Mouse (Mus musculus) forebrain, embryonic 16.5 days (tissue): ENCODE data around the gene Olfr867. TPM values are rescaled to one million over a fixed set of nuclear protein-coding genes. Genes with fewer than 3 reads are reported as not detected.

Experiments
- ATAC-seq: fragments of 200-750 bp; cut with Nextera tagmentation; 2 replicates; pipeline ENCODE4 v1.8.0; 2017; ENCODE audit warnings: mild to moderate bottlenecking, moderate library complexity
- H3K27ac ChIP-seq: fragments of 300-500 bp; sonication (generic); 2 replicates; pipeline ENCODE4 v1.5.1; 2014; ENCODE audit warnings: low read length, control low read depth
- H3K27me3 ChIP-seq: fragments of 300-500 bp; sonication (generic); replicated peaks from 2 replicates; pipeline ENCODE4 v1.6.1; 2014; ENCODE audit warnings: low read length; ENCODE audit not compliant: control insufficient read depth, insufficient read depth
- H3K36me3 ChIP-seq: fragments of 300-500 bp; sonication (generic); 2 replicates; pipeline ENCODE4 v1.6.1; 2014; ENCODE audit not compliant: control insufficient read depth, insufficient read depth
- H3K4me1 ChIP-seq: fragments of 300-500 bp; sonication (generic); replicated peaks from 2 replicates; pipeline ENCODE4 v1.6.1; 2014; ENCODE audit warnings: low read length; ENCODE audit not compliant: control insufficient read depth, insufficient read depth
- H3K4me2 ChIP-seq: fragments of 300-500 bp; sonication (generic); 2 replicates; pipeline ENCODE4 v1.6.1; 2014; ENCODE audit warnings: mild to moderate bottlenecking, low read length, control low read depth
- H3K4me3 ChIP-seq: fragments of 300-500 bp; sonication (generic); replicated peaks from 2 replicates; pipeline ENCODE4 v1.5.1; 2014; ENCODE audit warnings: mild to moderate bottlenecking, low read length, control low read depth
- H3K9ac ChIP-seq: fragments of 300-500 bp; sonication (generic); replicated peaks from 2 replicates; pipeline ENCODE4 v1.6.1; 2014; ENCODE audit warnings: low read depth, low read length, control low read depth
- H3K9me3 ChIP-seq: fragments of 300-500 bp; sonication (generic); 2 replicates; pipeline ENCODE4 v1.6.1; 2016; ENCODE audit warnings: low read length; ENCODE audit not compliant: control insufficient read depth
- whole genome bisulfite sequencing: fragments of 180-500 bp; shearing (Covaris S2); extraction: QIAGEN DNeasy Blood & Tissue Kit; methylation state at CpG from one replicate; pipeline ENCODE4 v1.1.7; 2014; 5-methylcytosine and 5-hydroxymethylcytosine counted together
- microRNA-seq: library from miRNA; unstranded; fragments of <30 nt; microRNA quantifications from one replicate; pipeline ENCODE4, GENCODE M21; 2017
- polyA plus RNA-seq: library from polyadenylated mRNA; unstranded; fragments of >200 nt; fragmentation: Nextera tagmentation; extraction: Ambion mirVana; gene quantifications from 2 replicates; pipeline ENCODE4 v1.2.1, GENCODE M21; 2015

The Olfr867 gene
- not detected in 2 replicates for polyA plus RNA-seq

DNA sequence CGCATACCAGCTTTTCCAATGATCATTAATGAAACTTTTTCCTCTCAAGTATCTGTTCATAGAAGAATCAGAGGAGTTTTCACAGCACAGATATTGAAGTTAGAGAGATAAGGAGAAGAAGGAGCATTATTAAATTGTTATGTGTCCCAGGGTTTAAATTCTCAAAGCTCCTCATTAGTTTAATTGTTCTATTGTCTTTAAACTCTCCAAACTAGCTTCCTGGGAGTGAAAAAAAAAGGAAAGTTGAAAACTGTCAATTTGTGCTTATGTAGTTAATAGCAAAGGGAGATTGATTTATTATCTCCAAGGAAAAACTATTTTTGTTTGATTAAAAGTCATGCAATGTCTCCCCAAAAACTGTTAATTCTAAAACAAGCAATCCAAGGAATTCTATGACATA is at the start of gene Olfr867:
Olfr867 (minus strand) TSS at position 101 of the 400 bp plus-strand sequence.
- no peak within 1 kb of the TSS for H3K27ac ChIP-seq
- no peaks in the 10 kb centered on the region for H3K36me3 ChIP-seq
- H3K27me3 ChIP-seq, result no peaks in the 10 kb centered on the region
- peaks cover 2% of the 10 kb centered on the region; the same call in 1 of the 2 replicates for H3K9me3 ChIP-seq
- H3K4me1 ChIP-seq, result no peaks in the 10 kb centered on the region
- no peak for ATAC-seq
- no peak within 1 kb of the TSS for H3K9ac ChIP-seq
- H3K4me3 ChIP-seq, result no peak within 1 kb of the TSS
- no peak within 1 kb of the TSS for H3K4me2 ChIP-seq
- WGBS, result 79% methylated on average over 1 of the region's 1 CpGs

DNA sequence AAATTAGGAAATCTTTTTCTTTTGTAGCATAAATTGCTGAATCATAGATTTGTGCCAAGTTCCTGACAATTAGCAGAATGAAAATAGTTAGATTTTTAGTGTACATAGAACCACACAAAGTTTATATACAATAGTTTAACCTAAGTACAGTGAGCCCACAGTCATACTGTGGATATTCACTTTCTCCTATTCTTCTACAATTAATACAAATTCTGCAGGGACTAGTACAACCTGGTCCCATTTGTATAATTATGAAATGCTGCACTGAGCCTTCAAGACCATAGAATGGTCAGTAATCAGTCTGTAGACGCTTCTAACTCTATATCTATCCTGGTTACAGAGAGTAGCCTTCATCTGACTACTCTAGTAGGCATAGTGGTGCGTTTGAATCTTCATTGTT is 41.0 kb upstream of the Olfr867 start, which contains the start of gene Olfr868:
Olfr868 (plus strand) TSS at position 301 of the 400 bp plus-strand sequence.
- ATAC-seq, result no peak
- Histone ChIP-seq H3K4me2 (no peak within 1 kb of the TSS), H3K36me3 (no peaks in the 10 kb centered on the region), H3K9ac (no peak within 1 kb of the TSS), H3K27ac (no peak within 1 kb of the TSS), H3K27me3 (no peaks in the 10 kb centered on the region), H3K4me1 (no peaks in the 10 kb centered on the region), H3K4me3 (no peak within 1 kb of the TSS), H3K9me3 (peaks cover 2% of the 10 kb centered on the region; the same call in 1 of the 2 replicates)
- WGBS, result 47% methylated on average over 2 of the region's 2 CpGs

DNA sequence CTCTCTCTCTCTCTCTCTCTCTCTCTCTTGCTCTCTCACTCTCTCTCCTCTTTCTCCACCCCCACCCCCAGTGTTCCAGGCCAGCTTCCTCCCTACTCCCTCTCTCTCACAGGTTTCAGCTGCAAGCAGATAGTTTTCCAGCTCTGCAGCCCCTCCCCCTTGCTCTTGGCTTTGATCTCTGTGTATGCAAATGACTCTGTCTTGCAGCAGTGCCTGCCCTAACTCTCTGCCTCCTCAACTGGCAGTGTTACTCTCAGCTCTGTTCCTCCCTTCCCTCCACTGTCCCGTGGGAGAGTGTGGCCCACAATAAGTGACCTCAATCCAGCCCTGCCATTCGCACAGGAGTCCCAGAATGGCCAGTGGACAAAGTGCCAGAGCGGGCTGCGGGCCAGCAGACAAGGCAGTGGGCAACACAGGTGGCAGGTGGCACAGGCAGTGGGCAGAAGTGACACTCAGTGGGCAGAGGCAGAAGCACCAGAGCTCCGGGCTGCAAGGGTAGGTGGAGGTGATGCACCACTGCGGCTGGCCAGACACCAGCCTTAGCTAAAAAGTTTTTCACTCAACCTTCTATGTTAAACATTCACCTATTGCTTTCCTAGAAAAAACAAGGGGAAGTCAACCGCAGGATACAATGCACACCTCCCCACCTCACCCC is 16.3 kb upstream of the Olfr867 start:
- H3K9me3 ChIP-seq, result peaks cover 23% of the 10 kb centered on the region
- no peak for ATAC-seq

DNA sequence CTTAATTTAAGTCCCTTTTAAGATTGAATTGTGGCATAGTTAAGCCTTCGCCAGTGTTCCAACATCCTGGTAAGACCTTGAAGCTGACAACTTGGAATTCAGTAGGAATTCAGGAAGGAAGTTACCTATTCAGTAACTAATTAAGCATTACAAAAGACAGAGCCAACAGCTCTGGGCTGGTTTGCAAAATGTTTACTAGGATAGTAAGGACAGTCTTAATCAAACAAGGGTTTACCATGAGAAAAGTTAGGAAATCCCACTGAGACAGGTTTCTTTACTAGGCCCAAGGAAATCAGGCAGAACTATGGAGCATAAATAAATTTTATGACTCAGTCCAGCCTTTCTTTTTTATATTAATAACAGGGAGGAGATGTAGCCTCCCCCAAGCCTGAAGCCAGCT is 13.9 kb upstream of the Olfr867 start:
- no peak for ATAC-seq
- Histone ChIP-seq H3K27ac (no peak overlapping the region), H3K9me3 (peaks cover 13% of the 10 kb centered on the region), H3K36me3 (no peaks in the 10 kb centered on the region), H3K27me3 (no peaks in the 10 kb centered on the region), H3K9ac (no peak overlapping the region), H3K4me1 (no peaks in the 10 kb centered on the region), H3K4me2 (no peak overlapping the region), H3K4me3 (no peak overlapping the region)
- WGBS, result 97% methylated on average over 1 of the region's 1 CpGs

More for the DNA sequence above, 16.3 kb upstream of the Olfr867 start:
- Histone ChIP-seq H3K4me2 (no peak overlapping the region), H3K27me3 (no peaks in the 10 kb centered on the region), H3K4me1 (no peaks in the 10 kb centered on the region), H3K36me3 (no peaks in the 10 kb centered on the region), H3K4me3 (no peak overlapping the region), H3K9ac (no peak overlapping the region), H3K27ac (no peak overlapping the region)
- WGBS, result 76% methylated on average over 7 of the region's 7 CpGs

DNA sequence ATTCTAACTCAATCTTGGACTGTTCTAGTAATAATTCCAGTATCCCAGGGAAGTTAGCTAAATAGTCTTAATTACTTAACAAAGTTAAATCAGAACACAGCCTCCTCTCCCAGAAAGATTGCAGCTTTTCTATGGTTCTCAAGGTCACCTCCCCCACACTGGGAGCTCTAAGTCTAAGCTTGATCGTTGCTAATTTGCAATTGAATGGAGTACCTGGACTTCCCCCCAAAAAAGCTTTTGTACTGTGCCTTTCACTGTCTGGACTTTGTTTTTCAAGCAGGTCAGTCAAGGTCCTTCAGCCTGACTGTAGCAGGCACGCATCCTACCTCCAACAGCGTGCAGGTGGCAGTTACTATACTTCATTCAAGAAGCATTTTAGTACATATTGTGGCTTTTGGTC is 12.9 kb upstream of the Olfr867 start:
- H3K4me1 ChIP-seq, result no peaks in the 10 kb centered on the region
- H3K9me3 ChIP-seq, result peaks cover 10% of the 10 kb centered on the region
- no peak overlapping the region for H3K27ac ChIP-seq
- H3K36me3 ChIP-seq, result no peaks in the 10 kb centered on the region
- H3K4me3 ChIP-seq, result no peak overlapping the region
- no peaks in the 10 kb centered on the region for H3K27me3 ChIP-seq
- ATAC-seq, result no peak
- WGBS, result 58% methylated on average over 3 of the region's 3 CpGs
- H3K4me2 ChIP-seq, result no peak overlapping the region
- no peak overlapping the region for H3K9ac ChIP-seq

DNA sequence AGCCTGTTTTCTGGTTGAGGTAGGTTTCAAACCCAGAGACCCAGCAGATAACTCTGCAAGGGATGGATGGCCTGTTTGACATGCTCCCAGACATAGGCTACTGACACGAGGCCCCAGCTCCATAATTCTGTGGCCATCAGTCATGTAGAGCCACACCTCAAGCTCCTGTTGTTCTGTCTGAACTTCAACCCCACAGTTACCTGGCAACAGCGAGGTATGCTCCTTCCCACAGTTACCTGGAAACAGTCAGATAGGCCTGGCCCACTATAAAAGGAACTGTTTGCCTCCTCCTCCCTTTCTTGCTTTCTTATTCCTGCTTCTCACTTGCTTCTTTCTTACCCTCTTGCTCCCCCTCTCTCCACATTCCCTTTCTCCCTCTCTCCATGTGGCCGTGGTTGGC is 9.4 kb downstream of the Olfr867 start:
- Histone ChIP-seq H3K9me3 (peaks cover 8% of the 10 kb centered on the region; the same call in 1 of the 2 replicates), H3K4me1 (no peaks in the 10 kb centered on the region), H3K9ac (no peak overlapping the region), H3K27me3 (no peaks in the 10 kb centered on the region), H3K4me3 (no peak overlapping the region), H3K27ac (no peak overlapping the region), H3K36me3 (no peaks in the 10 kb centered on the region), H3K4me2 (no peak overlapping the region)
- WGBS, result 79% methylated on average over 3 of the region's 3 CpGs
- ATAC-seq, result no peak

DNA sequence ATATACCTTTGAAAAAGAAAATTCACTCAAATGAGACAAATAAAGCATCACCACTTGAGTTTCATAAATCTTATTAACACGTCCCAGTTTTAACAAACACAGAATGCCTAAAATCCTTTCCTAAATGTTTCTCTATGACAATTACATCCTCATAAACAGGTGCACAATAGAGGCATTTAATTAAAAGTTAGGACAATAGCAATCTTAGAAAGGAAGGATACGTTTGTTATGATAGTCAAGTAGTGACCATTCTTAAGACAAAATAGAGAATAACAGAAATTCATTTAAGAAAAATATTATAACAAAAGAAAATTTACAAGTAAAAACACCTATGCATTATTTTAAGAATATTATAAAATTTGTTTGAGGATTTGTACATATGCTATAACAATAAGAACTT is 29.4 kb downstream of the Olfr867 start, which contains the start of gene Olfr866:
Olfr866 (minus strand) TSS at position 101 of the 400 bp plus-strand sequence.
- no peak within 1 kb of the TSS for H3K27ac ChIP-seq
- no peaks in the 10 kb centered on the region for H3K4me1 ChIP-seq
- no peaks in the 10 kb centered on the region for H3K9me3 ChIP-seq
- ATAC-seq, result no peak
- no peak within 1 kb of the TSS for H3K4me3 ChIP-seq
- WGBS, result 82% methylated on average over 2 of the region's 2 CpGs
- H3K9ac ChIP-seq, result no peak within 1 kb of the TSS
- no peak within 1 kb of the TSS for H3K4me2 ChIP-seq
- H3K27me3 ChIP-seq, result no peaks in the 10 kb centered on the region
- H3K36me3 ChIP-seq, result no peaks in the 10 kb centered on the region

Small RNA genes within 50 kb of the gene (microRNA-seq; reads per million reads assigned to microRNA genes)
- not detected for gene Gm26231
- gene Gm44395, result not detected

Other genes with a start within 250 kb of the Olfr867 start
- not detected in 2 replicates for gene Olfr860, start 207.8 kb downstream of the Olfr867 start, polyA plus RNA-seq
- gene Olfr862, start 169.6 kb downstream of the Olfr867 start, polyA plus RNA-seq, result not detected in 2 replicates
- 0.14 and 0.17 TPM in 2 replicates for gene Olfr77, start 140.7 kb downstream of the Olfr867 start, polyA plus RNA-seq
- not detected in 2 replicates for gene Olfr866, start 29.5 kb downstream of the Olfr867 start, polyA plus RNA-seq
- not detected in 2 replicates for gene Olfr868, start 41.1 kb upstream of the Olfr867 start, polyA plus RNA-seq
- not detected in 2 replicates for gene Olfr869, start 71.4 kb upstream of the Olfr867 start, polyA plus RNA-seq
- not detected in 2 replicates for gene Olfr870, start 116.5 kb upstream of the Olfr867 start, polyA plus RNA-seq
- gene Olfr871, start 154.6 kb upstream of the Olfr867 start, polyA plus RNA-seq, result not detected in 2 replicates
- not detected in 2 replicates for gene Olfr872, start 179.6 kb upstream of the Olfr867 start, polyA plus RNA-seq
- gene Olfr39, start 224.8 kb upstream of the Olfr867 start, polyA plus RNA-seq, result not detected in 2 replicates
- gene Olfr873, start 241.0 kb upstream of the Olfr867 start, polyA plus RNA-seq, result not detected in 2 replicates